Mouse (Mus musculus): ENCODE results near the gene Ciapin1. TPM values are rescaled to one million over a fixed set of nuclear protein-coding genes. Genes with fewer than 3 reads are reported as not detected.

Ciapin1 gene
- 68.4 TPM for polyA plus RNA-seq (2014; fragmentation: Illumina TruSeq; extraction: RNeasy Lipid Tissue Mini Kit (QIAGEN cat#74804); ENCODE audit: low read depth, low replicate concordance)

DNA sequence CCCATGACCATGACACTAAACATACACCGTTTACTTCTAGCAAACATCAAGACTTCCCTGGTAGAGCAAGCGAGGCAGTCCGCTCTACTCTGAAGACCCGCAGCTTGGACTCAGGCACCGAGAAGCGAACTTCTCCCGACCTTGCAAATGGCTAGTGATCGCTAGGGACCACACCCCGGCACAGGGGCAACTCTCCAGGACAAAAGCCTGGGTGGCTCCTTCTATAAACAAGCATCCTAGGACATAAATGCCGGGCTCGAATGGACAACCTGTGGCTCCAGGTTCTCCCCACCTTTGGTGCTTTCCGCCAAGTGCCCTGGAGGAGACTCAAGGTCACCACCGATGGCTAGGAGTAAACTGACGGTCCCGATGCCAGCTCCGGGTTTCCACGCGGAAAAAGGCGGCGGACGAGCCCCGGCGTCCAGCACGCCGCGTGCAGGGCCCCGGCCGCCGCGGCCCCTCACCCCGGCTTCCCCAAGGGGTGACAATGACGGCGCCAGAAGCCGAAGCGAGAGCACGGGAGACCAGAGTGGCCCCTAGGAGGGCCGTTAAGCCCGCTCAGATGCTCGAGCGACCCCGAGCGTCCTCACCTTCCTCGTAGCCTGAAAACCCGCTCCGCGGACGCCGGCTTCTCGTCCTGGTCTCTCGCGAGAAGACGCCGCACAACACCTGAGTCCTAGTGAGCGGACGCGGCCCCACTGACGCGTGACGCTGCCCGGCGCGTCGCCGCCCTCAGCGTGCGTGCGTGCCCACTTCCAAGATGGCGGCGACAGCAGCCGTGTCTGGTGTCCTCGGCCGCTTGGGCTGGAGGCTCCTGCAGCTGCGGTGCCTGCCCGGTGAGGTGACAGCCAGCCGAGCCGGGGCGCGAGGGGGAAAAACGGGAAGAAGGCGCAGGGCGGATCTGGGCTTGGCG lies at the start of gene Ciapin1, which contains the start of gene Coq9:
Ciapin1 (minus strand) TSS at position 697 of the 913 bp plus-strand sequence.
Coq9 (plus strand) TSS at position 660 of the 913 bp plus-strand sequence.

DNA sequence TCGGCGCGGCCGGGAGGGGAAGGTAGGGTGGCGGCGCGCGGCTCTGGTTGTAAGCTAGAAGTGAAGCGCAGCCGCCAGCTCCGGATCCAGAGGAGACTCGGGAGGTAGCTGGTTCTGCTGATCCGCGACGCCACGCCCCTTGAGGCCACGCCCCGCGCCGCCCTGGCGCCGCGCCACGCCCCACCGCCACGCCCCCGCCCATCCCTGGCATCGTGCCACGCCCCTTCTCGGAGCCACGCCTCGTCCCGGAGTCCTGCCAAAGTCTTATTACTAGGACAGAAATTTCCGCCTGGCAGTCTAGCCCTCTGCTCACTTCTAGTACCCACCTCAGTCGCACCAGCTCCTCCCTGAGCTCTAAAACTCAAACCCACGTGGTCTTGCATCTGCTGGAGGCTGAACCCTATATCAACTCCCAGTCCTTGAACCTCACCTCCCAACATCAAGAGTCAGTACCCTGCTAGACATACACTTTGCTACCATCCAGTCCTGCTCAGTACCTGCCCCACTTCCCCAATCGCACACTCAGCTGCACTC lies 38.1 kb upstream of the Ciapin1 start, which contains the start of gene Dok4:
Dok4 (minus strand) TSS at position 134 of the 534 bp plus-strand sequence.

DNA sequence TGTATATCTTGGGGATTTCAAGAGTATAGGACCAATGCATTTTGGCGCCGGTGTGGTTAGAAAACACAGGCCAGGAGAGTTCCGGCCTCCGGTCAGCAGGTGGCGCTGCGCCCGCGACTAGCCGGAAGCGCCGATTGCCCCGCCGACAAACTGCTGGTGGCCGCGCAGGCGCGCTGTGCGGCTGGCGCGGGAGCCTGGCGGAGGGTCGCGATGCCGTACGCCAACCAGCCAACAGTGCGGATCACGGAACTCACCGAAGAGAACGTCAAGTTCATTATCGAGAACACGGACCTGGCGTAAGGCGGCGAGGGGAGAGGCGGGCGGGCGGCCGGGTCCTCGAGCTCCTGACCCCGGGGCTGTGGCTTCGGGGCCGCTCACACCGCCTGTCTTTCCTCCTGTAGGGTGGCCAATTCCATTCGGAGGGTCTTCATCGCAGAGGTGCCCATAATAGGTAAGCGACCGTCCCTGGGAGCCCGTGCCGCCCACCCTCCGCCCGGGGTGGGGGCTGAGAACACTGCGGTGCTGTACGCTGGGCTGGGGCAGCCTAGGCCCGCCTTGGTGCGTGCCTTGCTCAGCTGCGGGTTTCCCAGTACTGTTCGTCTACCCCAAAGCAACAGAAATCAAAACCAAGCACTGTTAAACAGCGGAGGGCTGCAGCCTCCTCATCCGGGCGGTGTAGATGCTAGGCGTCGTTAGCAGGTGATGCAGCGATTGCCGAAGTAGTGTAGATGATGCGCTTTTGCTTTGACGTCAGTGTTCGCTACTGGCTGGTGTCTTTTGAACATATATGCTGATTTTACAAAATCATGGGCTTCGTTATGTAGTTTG lies 19.4 kb upstream of the Ciapin1 start, which contains the start of gene Polr2c:
Polr2c (plus strand) TSS at position 105 of the 828 bp plus-strand sequence.

DNA sequence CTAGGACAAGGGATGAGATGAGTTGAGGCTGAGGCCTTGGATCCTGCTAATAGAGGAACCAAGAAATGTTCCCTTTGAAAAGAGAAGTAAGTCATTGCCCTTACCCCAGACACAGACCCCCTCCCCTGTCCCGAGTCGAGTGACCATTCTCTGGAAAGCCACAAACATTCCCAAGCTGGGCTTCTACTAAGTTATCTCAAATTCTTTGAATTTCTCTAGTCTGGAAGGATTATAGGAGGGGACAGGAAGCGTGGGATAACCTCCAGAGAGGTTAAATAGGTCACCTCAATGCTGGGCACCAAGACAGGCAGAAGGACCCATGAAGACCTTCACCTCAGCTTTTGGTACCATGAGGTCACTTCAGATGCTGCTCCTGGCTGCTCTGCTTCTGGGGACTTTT lies 28.0 kb downstream of the Ciapin1 start, which contains the start of gene Ccl17:
Ccl17 (plus strand) TSS at position 301 of the 400 bp plus-strand sequence.

DNA sequence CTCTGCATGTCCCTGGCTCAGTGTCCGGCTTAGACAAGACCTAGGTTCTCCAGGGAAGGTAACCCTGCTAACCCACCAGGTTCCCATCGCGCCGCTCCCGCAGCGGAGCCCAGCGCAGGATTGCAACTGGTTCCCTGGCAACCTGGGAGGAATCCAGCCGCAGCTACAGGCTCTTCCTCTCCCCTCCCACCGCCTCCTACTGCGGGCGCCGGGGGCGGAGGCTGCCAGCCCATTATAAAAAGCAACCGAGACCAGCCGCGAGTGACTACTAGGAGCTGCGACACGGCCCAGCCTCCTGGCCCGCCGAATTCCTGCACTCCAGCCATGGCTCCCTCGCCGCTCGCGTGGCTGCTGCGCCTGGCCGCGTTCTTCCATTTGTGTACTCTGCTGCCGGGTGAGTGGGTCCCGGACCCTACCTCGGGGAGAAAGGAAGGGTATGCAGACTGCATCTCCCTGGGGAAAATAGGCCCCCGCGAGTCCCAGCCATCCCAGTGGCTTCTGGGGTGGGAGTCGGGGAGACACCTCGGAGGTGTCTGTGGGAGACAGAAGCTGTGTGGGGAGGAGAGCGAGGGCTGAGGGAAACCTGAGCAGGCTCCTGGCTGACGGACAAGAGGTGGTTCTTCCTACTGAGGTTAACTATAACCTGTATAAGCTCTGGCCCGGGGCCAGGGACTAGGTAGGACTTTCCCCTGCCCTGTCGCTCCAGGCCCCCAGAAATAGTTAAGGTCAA lies 66.1 kb downstream of the Ciapin1 start, which contains the start of gene Cx3cl1:
Cx3cl1 (plus strand) TSS at position 69 of the 730 bp plus-strand sequence.

Other genes with a start within 250 kb of the Ciapin1 start
- gene Rspry1, start 236.4 kb downstream of the Ciapin1 start, polyA plus RNA-seq (2014; fragmentation: Illumina TruSeq; extraction: RNeasy Lipid Tissue Mini Kit (QIAGEN cat#74804); ENCODE audit: low read depth, low replicate concordance): 9.7 TPM
- 28.1 TPM for gene Fam192a, start 236.4 kb downstream of the Ciapin1 start, polyA plus RNA-seq (2014; fragmentation: Illumina TruSeq; extraction: RNeasy Lipid Tissue Mini Kit (QIAGEN cat#74804); ENCODE audit: low read depth, low replicate concordance)
- gene Arl2bp, start 171.8 kb downstream of the Ciapin1 start, polyA plus RNA-seq (2014; fragmentation: Illumina TruSeq; extraction: RNeasy Lipid Tissue Mini Kit (QIAGEN cat#74804); ENCODE audit: low read depth, low replicate concordance): 93.4 TPM
- gene Pllp, start 142.1 kb downstream of the Ciapin1 start, polyA plus RNA-seq (2014; fragmentation: Illumina TruSeq; extraction: RNeasy Lipid Tissue Mini Kit (QIAGEN cat#74804); ENCODE audit: low read depth, low replicate concordance): 1.2 TPM
- 0.21 TPM for gene Ccl22, start 92.8 kb downstream of the Ciapin1 start, polyA plus RNA-seq (2014; fragmentation: Illumina TruSeq; extraction: RNeasy Lipid Tissue Mini Kit (QIAGEN cat#74804); ENCODE audit: low read depth, low replicate concordance)
- gene Cx3cl1, start 66.3 kb downstream of the Ciapin1 start, polyA plus RNA-seq (2014; fragmentation: Illumina TruSeq; extraction: RNeasy Lipid Tissue Mini Kit (QIAGEN cat#74804); ENCODE audit: low read depth, low replicate concordance): 7.1 TPM
- gene Ccl17, start 27.9 kb downstream of the Ciapin1 start, polyA plus RNA-seq (2014; fragmentation: Illumina TruSeq; extraction: RNeasy Lipid Tissue Mini Kit (QIAGEN cat#74804); ENCODE audit: low read depth, low replicate concordance): not detected
- 569 TPM for gene Coq9, start within 50 bp of the Ciapin1 start, polyA plus RNA-seq (2014; fragmentation: Illumina TruSeq; extraction: RNeasy Lipid Tissue Mini Kit (QIAGEN cat#74804); ENCODE audit: low read depth, low replicate concordance)
- gene Polr2c, start 19.1 kb upstream of the Ciapin1 start, polyA plus RNA-seq (2014; fragmentation: Illumina TruSeq; extraction: RNeasy Lipid Tissue Mini Kit (QIAGEN cat#74804); ENCODE audit: low read depth, low replicate concordance): 82.7 TPM
- 17.0 TPM for gene Dok4, start 38.0 kb upstream of the Ciapin1 start, polyA plus RNA-seq (2014; fragmentation: Illumina TruSeq; extraction: RNeasy Lipid Tissue Mini Kit (QIAGEN cat#74804); ENCODE audit: low read depth, low replicate concordance)
- gene Ccdc102a, start 79.7 kb upstream of the Ciapin1 start, polyA plus RNA-seq (2014; fragmentation: Illumina TruSeq; extraction: RNeasy Lipid Tissue Mini Kit (QIAGEN cat#74804); ENCODE audit: low read depth, low replicate concordance): 5.2 TPM
- gene Adgrg5, start 85.3 kb upstream of the Ciapin1 start, polyA plus RNA-seq (2014; fragmentation: Illumina TruSeq; extraction: RNeasy Lipid Tissue Mini Kit (QIAGEN cat#74804); ENCODE audit: low read depth, low replicate concordance): 0.16 TPM
- 34.5 TPM for gene Adgrg1, start 136.4 kb upstream of the Ciapin1 start, polyA plus RNA-seq (2014; fragmentation: Illumina TruSeq; extraction: RNeasy Lipid Tissue Mini Kit (QIAGEN cat#74804); ENCODE audit: low read depth, low replicate concordance)
- gene Adgrg3, start 179.3 kb upstream of the Ciapin1 start, polyA plus RNA-seq (2014; fragmentation: Illumina TruSeq; extraction: RNeasy Lipid Tissue Mini Kit (QIAGEN cat#74804); ENCODE audit: low read depth, low replicate concordance): 2.5 TPM
- not detected for gene Drc7, start 216.7 kb upstream of the Ciapin1 start, polyA plus RNA-seq (2014; fragmentation: Illumina TruSeq; extraction: RNeasy Lipid Tissue Mini Kit (QIAGEN cat#74804); ENCODE audit: low read depth, low replicate concordance)
- gene Katnb1, start 242.8 kb upstream of the Ciapin1 start, polyA plus RNA-seq (2014; fragmentation: Illumina TruSeq; extraction: RNeasy Lipid Tissue Mini Kit (QIAGEN cat#74804); ENCODE audit: low read depth, low replicate concordance): 5.9 TPM